Mouse (Mus musculus): ENCODE data around the gene Ank. TPM values are rescaled to one million over a fixed set of nuclear protein-coding genes. Genes with fewer than 3 reads are reported as not detected.

Gene Ank
- polyA plus RNA-seq, 1 experiment, result 9.7 TPM

- Histone ChIP-seq H3K27ac (ENCODE audit: insufficient read depth, low read length) (no peak overlapping the region), H3K9ac (ENCODE audit: low read depth, poor library complexity, severe bottlenecking) (no peak overlapping the region), H3K9me3 (replicated peaks; ENCODE audit: control insufficient read depth, insufficient read depth, low read length, poor library complexity, severe bottlenecking) (no peaks in the 10 kb centered on the region), H3K27me3 (ENCODE audit: control insufficient read depth, insufficient read depth, low read length, poor library complexity, severe bottlenecking) (no peaks in the 10 kb centered on the region), H3K4me1 (ENCODE audit: control insufficient read depth, insufficient read depth, low read length) (no peaks in the 10 kb centered on the region), H3K36me3 (ENCODE audit: control insufficient read depth, insufficient read depth, low read length, poor library complexity, severe bottlenecking) (peaks cover 7% of the 10 kb centered on the region; the same call in 1 of the 2 replicates), H3K4me3 (ENCODE audit: low read depth, low read length) (no peak overlapping the region)
- no peak for TF ChIP-seq POLR2A (IDR thresholded peaks at IDR 0.05; ENCODE audit: insufficient read depth, low read length)
- TF ChIP-seq EP300 (IDR thresholded peaks at IDR 0.05; ENCODE audit: insufficient read depth, low read depth, low read length), result no peak
These were observed 146.8 kb downstream of the Ank start for GRCm38 (mm10) chr15:27613255-27613654.

- Histone ChIP-seq H3K4me1 (ENCODE audit: control insufficient read depth, insufficient read depth, low read length) (no peaks in the 10 kb centered on the region), H3K9ac (ENCODE audit: low read depth, poor library complexity, severe bottlenecking) (no peak overlapping the region), H3K36me3 (ENCODE audit: control insufficient read depth, insufficient read depth, low read length, poor library complexity, severe bottlenecking) (peaks cover 14% of the 10 kb centered on the region), H3K4me3 (ENCODE audit: low read depth, low read length) (no peak overlapping the region), H3K27ac (ENCODE audit: insufficient read depth, low read length) (no peak overlapping the region), H3K9me3 (replicated peaks; ENCODE audit: control insufficient read depth, insufficient read depth, low read length, poor library complexity, severe bottlenecking) (no peaks in the 10 kb centered on the region), H3K27me3 (ENCODE audit: control insufficient read depth, insufficient read depth, low read length, poor library complexity, severe bottlenecking) (no peaks in the 10 kb centered on the region)
- TF ChIP-seq POLR2A (IDR thresholded peaks at IDR 0.05; ENCODE audit: insufficient read depth, low read length) (no peak), EP300 (IDR thresholded peaks at IDR 0.05; ENCODE audit: insufficient read depth, low read depth, low read length) (no peak), CTCF (IDR thresholded peaks at IDR 0.05; ENCODE audit: low read depth, low read length) (no peak)
These were observed 149.7 kb downstream of the Ank start for GRCm38 (mm10) chr15:27616159-27616558.

- peaks cover 13% of the 10 kb centered on the region for H3K36me3 ChIP-seq (ENCODE audit: control insufficient read depth, insufficient read depth, low read length, poor library complexity, severe bottlenecking)
- no peak overlapping the region for H3K9ac ChIP-seq (ENCODE audit: low read depth, poor library complexity, severe bottlenecking)
- H3K4me3 ChIP-seq (ENCODE audit: low read depth, low read length), result no peak overlapping the region
- H3K27me3 ChIP-seq (ENCODE audit: control insufficient read depth, insufficient read depth, low read length, poor library complexity, severe bottlenecking), result no peaks in the 10 kb centered on the region
- H3K9me3 ChIP-seq (replicated peaks; ENCODE audit: control insufficient read depth, insufficient read depth, low read length, poor library complexity, severe bottlenecking), result no peaks in the 10 kb centered on the region
- TF ChIP-seq CTCF (IDR thresholded peaks at IDR 0.05; ENCODE audit: low read depth, low read length), result no peak
- no peak for TF ChIP-seq POLR2A (IDR thresholded peaks at IDR 0.05; ENCODE audit: insufficient read depth, low read length)
- no peak for TF ChIP-seq EP300 (IDR thresholded peaks at IDR 0.05; ENCODE audit: insufficient read depth, low read depth, low read length)
- H3K4me1 ChIP-seq (ENCODE audit: control insufficient read depth, insufficient read depth, low read length), result no peaks in the 10 kb centered on the region
- no peak overlapping the region for H3K27ac ChIP-seq (ENCODE audit: insufficient read depth, low read length)
These were observed 150.8 kb downstream of the Ank start for GRCm38 (mm10) chr15:27617227-27617626.

- Histone ChIP-seq H3K4me3 (ENCODE audit: low read depth, low read length) (no peak overlapping the region), H3K9me3 (replicated peaks; ENCODE audit: control insufficient read depth, insufficient read depth, low read length, poor library complexity, severe bottlenecking) (no peaks in the 10 kb centered on the region), H3K27ac (ENCODE audit: insufficient read depth, low read length) (no peak overlapping the region), H3K36me3 (ENCODE audit: control insufficient read depth, insufficient read depth, low read length, poor library complexity, severe bottlenecking) (peaks cover 19% of the 10 kb centered on the region), H3K9ac (ENCODE audit: low read depth, poor library complexity, severe bottlenecking) (no peak overlapping the region), H3K27me3 (ENCODE audit: control insufficient read depth, insufficient read depth, low read length, poor library complexity, severe bottlenecking) (no peaks in the 10 kb centered on the region), H3K4me1 (ENCODE audit: control insufficient read depth, insufficient read depth, low read length) (no peaks in the 10 kb centered on the region)
- TF ChIP-seq CTCF (IDR thresholded peaks at IDR 0.05; ENCODE audit: low read depth, low read length) (no peak), POLR2A (IDR thresholded peaks at IDR 0.05; ENCODE audit: insufficient read depth, low read length) (no peak), EP300 (IDR thresholded peaks at IDR 0.05; ENCODE audit: insufficient read depth, low read depth, low read length) (no peak)
These were observed 152.5 kb downstream of the Ank start for GRCm38 (mm10) chr15:27618778-27619533.

- H3K4me3 ChIP-seq (ENCODE audit: low read depth, low read length), result no peak overlapping the region
- no peaks in the 10 kb centered on the region for H3K9me3 ChIP-seq (replicated peaks; ENCODE audit: control insufficient read depth, insufficient read depth, low read length, poor library complexity, severe bottlenecking)
- no peak overlapping the region for H3K9ac ChIP-seq (ENCODE audit: low read depth, poor library complexity, severe bottlenecking)
- TF ChIP-seq CTCF (IDR thresholded peaks at IDR 0.05; ENCODE audit: low read depth, low read length), result no peak
- H3K4me1 ChIP-seq (ENCODE audit: control insufficient read depth, insufficient read depth, low read length), result no peaks in the 10 kb centered on the region
- H3K36me3 ChIP-seq (ENCODE audit: control insufficient read depth, insufficient read depth, low read length, poor library complexity, severe bottlenecking), result peaks cover 19% of the 10 kb centered on the region
- no peak overlapping the region for H3K27ac ChIP-seq (ENCODE audit: insufficient read depth, low read length)
- H3K27me3 ChIP-seq (ENCODE audit: control insufficient read depth, insufficient read depth, low read length, poor library complexity, severe bottlenecking), result no peaks in the 10 kb centered on the region
These were observed 153.2 kb downstream of the Ank start for GRCm38 (mm10) chr15:27619683-27620082.

GRCm38 (mm10) chr15:27620475-27621185 is 154.2 kb downstream of the Ank start:
- Histone ChIP-seq H3K4me3 (ENCODE audit: low read depth, low read length) (no peak overlapping the region), H3K9me3 (replicated peaks; ENCODE audit: control insufficient read depth, insufficient read depth, low read length, poor library complexity, severe bottlenecking) (no peaks in the 10 kb centered on the region), H3K4me1 (ENCODE audit: control insufficient read depth, insufficient read depth, low read length) (no peaks in the 10 kb centered on the region), H3K27ac (ENCODE audit: insufficient read depth, low read length) (no peak overlapping the region), H3K27me3 (ENCODE audit: control insufficient read depth, insufficient read depth, low read length, poor library complexity, severe bottlenecking) (no peaks in the 10 kb centered on the region), H3K36me3 (ENCODE audit: control insufficient read depth, insufficient read depth, low read length, poor library complexity, severe bottlenecking) (peaks cover 18% of the 10 kb centered on the region), H3K9ac (ENCODE audit: low read depth, poor library complexity, severe bottlenecking) (no peak overlapping the region)
- TF ChIP-seq POLR2A (IDR thresholded peaks at IDR 0.05; ENCODE audit: insufficient read depth, low read length) (no peak), CTCF (IDR thresholded peaks at IDR 0.05; ENCODE audit: low read depth, low read length) (no peak), EP300 (IDR thresholded peaks at IDR 0.05; ENCODE audit: insufficient read depth, low read depth, low read length) (no peak)

Data from ES-Bruce4 (cell line).